Mouse (Mus musculus): ENCODE data around the gene Dusp3. TPM values are rescaled to one million over a fixed set of nuclear protein-coding genes. Genes with fewer than 3 reads are reported as not detected.
A peak's percentile ranks its signal among the peaks of the same experiment; 100 is the strongest.
"Not testable (repeated sequence)": the region's sequence is repeated elsewhere in the genome, so short reads cannot be mapped to it uniquely, and the experiment has no call there.

The Dusp3 gene
- total RNA-seq, 2 experiments from 2014 or later = 121 to 127 TPM

GRCm38 (mm10) chr11:102013201-102013600 lies 26.4 kb upstream of the Dusp3 start:
- no peak for DNase-seq (ENCODE audit: low spot score in 2 of 2)

GRCm38 (mm10) chr11:102011510-102011909 lies 24.7 kb upstream of the Dusp3 start:
- no peak for DNase-seq (ENCODE audit: low spot score in 2 of 2)

GRCm38 (mm10) chr11:102010140-102010539 lies 23.3 kb upstream of the Dusp3 start:
- DNase-seq (ENCODE audit: low spot score in 2 of 2) = no peak

GRCm38 (mm10) chr11:102008954-102009637 lies 22.3 kb upstream of the Dusp3 start:
- no peak for DNase-seq (ENCODE audit: low spot score in 2 of 2)

GRCm38 (mm10) chr11:102008372-102008771 lies 21.6 kb upstream of the Dusp3 start:
- DNase-seq (ENCODE audit: low spot score in 2 of 2) = no peak

- DNase-seq (ENCODE audit: low spot score in 2 of 2) = no peak
These were observed 19.9 kb upstream of the Dusp3 start for GRCm38 (mm10) chr11:102006688-102007087.

- no peak for DNase-seq (ENCODE audit: low spot score in 2 of 2)
These were observed 19.5 kb upstream of the Dusp3 start for GRCm38 (mm10) chr11:102006271-102006670.

GRCm38 (mm10) chr11:102004251-102004650 lies 17.4 kb upstream of the Dusp3 start:
- DNase-seq (ENCODE audit: low spot score in 2 of 2) = no peak

- DNase-seq (ENCODE audit: low spot score in 2 of 2) = no peak
These were observed 12.7 kb upstream of the Dusp3 start for GRCm38 (mm10) chr11:101999466-101999865.

GRCm38 (mm10) chr11:101998258-101998657 lies 11.4 kb upstream of the Dusp3 start:
- DNase-seq (ENCODE audit: low spot score in 2 of 2) = no peak

GRCm38 (mm10) chr11:101995938-101996337 lies 9.1 kb upstream of the Dusp3 start:
- DNase-seq (ENCODE audit: low spot score in 2 of 2) = no peak

- DNase-seq (ENCODE audit: low spot score in 2 of 2) = no peak
These were observed 7.3 kb upstream of the Dusp3 start for GRCm38 (mm10) chr11:101994100-101994499.

- no peak for DNase-seq (ENCODE audit: low spot score in 2 of 2)
These were observed 5.6 kb upstream of the Dusp3 start for GRCm38 (mm10) chr11:101992411-101992810.

GRCm38 (mm10) chr11:101991813-101992212 lies 5.0 kb upstream of the Dusp3 start:
- no peak for DNase-seq (ENCODE audit: low spot score in 2 of 2)

- no peak for DNase-seq (ENCODE audit: low spot score in 2 of 2)
These were observed 3.4 kb upstream of the Dusp3 start for GRCm38 (mm10) chr11:101990244-101990643.

GRCm38 (mm10) chr11:101985990-101986389 lies 823 bp downstream of the Dusp3 start:
- DNase-seq (ENCODE audit: low spot score in 2 of 2) = peak; percentile 92 to 93

GRCm38 (mm10) chr11:101985450-101985849 lies 1.4 kb downstream of the Dusp3 start:
- DNase-seq (ENCODE audit: low spot score in 2 of 2) = not testable (repeated sequence)

GRCm38 (mm10) chr11:101984054-101985025 lies 2.5 kb downstream of the Dusp3 start, which contains the start of gene Cfap97d1:
Gene Cfap97d1 (plus strand): TSS chr11:101984279.
- peak; percentile 93 to 94 for DNase-seq (ENCODE audit: low spot score in 2 of 2)

- DNase-seq (ENCODE audit: low spot score in 2 of 2) = no peak
These were observed 3.3 kb downstream of the Dusp3 start for GRCm38 (mm10) chr11:101983431-101983921.

GRCm38 (mm10) chr11:101982981-101983411 lies 3.8 kb downstream of the Dusp3 start:
- DNase-seq (ENCODE audit: low spot score in 2 of 2) = no peak

GRCm38 (mm10) chr11:101981850-101982249 lies 5.0 kb downstream of the Dusp3 start:
- DNase-seq (ENCODE audit: low spot score in 2 of 2) = no peak

All from layer of hippocampus, postnatal 10 days (tissue).